Mouse (Mus musculus) testis, adult 2 months (tissue): Measurements from ENCODE around the gene Zswim7.

Experiments
- CTCF ChIP-seq: fragments of 200-500 bp; IDR thresholded peaks from 2 replicates; pipeline ENCODE4 v1.5.1; 2012; ENCODE audit warnings: low read depth, mild to moderate bottlenecking, inconsistent platforms, low read length, moderate library complexity; ENCODE audit not compliant: control insufficient read depth, insufficient read depth, insufficient replicate concordance
- POLR2A ChIP-seq: fragments of 200-500 bp; IDR thresholded peaks from 2 replicates; pipeline ENCODE4 v1.6.1; 2012; ENCODE audit warnings: low read depth, mild to moderate bottlenecking, inconsistent platforms, low read length, moderate library complexity; ENCODE audit not compliant: control insufficient read depth

DNA sequence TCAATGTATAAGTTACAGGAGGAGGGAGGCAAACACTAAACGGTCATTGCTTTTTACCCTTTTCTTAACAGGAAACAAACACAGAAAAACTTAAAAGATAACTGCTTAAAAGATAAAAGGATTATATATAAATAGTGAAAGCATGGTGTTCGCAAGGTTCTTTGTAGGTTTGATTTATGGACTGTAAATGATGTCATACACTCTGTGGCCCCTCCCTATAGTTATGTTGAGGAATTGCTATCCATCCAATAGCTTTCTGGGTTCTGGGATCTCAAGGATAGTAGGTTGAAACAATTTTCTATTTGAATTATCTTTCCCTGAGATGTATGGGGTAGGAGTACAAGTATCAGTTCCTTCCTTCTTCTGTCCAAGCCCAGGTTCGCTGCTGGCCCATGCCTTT, 38.9 kb upstream of the Zswim7 start:
- TF ChIP-seq CTCF (no peak), POLR2A (no peak)
